Mouse (Mus musculus): ENCODE measurements around the gene Gm48551.

Gm48551 gene

GRCm38 (mm10) chr10:81417227-81418215 is 33.3 kb downstream of the Gm48551 start:
- in situ Hi-C loops (cut with MboI, MseI): no loop called here

GRCm38 (mm10) chr10:81418216-81419070 is 34.2 kb downstream of the Gm48551 start:
- in situ Hi-C loops (cut with MboI, MseI): no loop called here

GRCm38 (mm10) chr10:81419111-81419928 is 35.1 kb downstream of the Gm48551 start:
- in situ Hi-C loops (cut with MboI, MseI): no loop called here

GRCm38 (mm10) chr10:81420191-81420767 is 36.0 kb downstream of the Gm48551 start:
- in situ Hi-C loops (cut with MboI, MseI): no loop called here

- in situ Hi-C loops (cut with MboI, MseI): no loop called here
Measured at GRCm38 (mm10) chr10:81421041-81421796, 37.0 kb downstream of the Gm48551 start.

- in situ Hi-C loops (cut with MboI, MseI): no loop called here
Measured at GRCm38 (mm10) chr10:81421797-81422100, 37.5 kb downstream of the Gm48551 start.

GRCm38 (mm10) chr10:81422191-81422590 is 37.9 kb downstream of the Gm48551 start:
- in situ Hi-C loops (cut with MboI, MseI): no loop called here

- in situ Hi-C loops (cut with MboI, MseI): no loop called here
Measured at GRCm38 (mm10) chr10:81422661-81423217, 38.5 kb downstream of the Gm48551 start.

GRCm38 (mm10) chr10:81423476-81424245 is 39.4 kb downstream of the Gm48551 start:
- in situ Hi-C loops (cut with MboI, MseI): no loop called here

- in situ Hi-C loops (cut with MboI, MseI): loop anchor here in 1 of 2 experiments (5.0 kb wide), 1 partner anchor 92 kb away; no protein-coding TSS in a partner anchor
Measured at GRCm38 (mm10) chr10:81424246-81425051, 40.2 kb downstream of the Gm48551 start.

- in situ Hi-C loops (cut with MboI, MseI): loop anchor here in 1 of 2 experiments (5.0 kb wide), 1 partner anchor 93 kb away; no protein-coding TSS in a partner anchor
Measured at GRCm38 (mm10) chr10:81425236-81425850, 41.1 kb downstream of the Gm48551 start.

GRCm38 (mm10) chr10:81426081-81426671 is 41.9 kb downstream of the Gm48551 start:
- in situ Hi-C loops (cut with MboI, MseI): loop anchor here in 1 of 2 experiments (5.0 kb wide), 1 partner anchor 94 kb away; no protein-coding TSS in a partner anchor

GRCm38 (mm10) chr10:81426897-81427296 is 42.6 kb downstream of the Gm48551 start:
- in situ Hi-C loops (cut with MboI, MseI): loop anchor here in 1 of 2 experiments (5.0 kb wide), 1 partner anchor 95 kb away; no protein-coding TSS in a partner anchor

GRCm38 (mm10) chr10:81427327-81427726 is 43.1 kb downstream of the Gm48551 start:
- in situ Hi-C loops (cut with MboI, MseI): loop anchor here in 1 of 2 experiments (5.0 kb wide), 1 partner anchor 95 kb away; no protein-coding TSS in a partner anchor

GRCm38 (mm10) chr10:81427804-81428506 is 43.7 kb downstream of the Gm48551 start:
- in situ Hi-C loops (cut with MboI, MseI): loop anchor here in 1 of 2 experiments (5.0 kb wide), 1 partner anchor 96 kb away; no protein-coding TSS in a partner anchor

GRCm38 (mm10) chr10:81428507-81428870 is 44.2 kb downstream of the Gm48551 start:
- in situ Hi-C loops (cut with MboI, MseI): loop anchor here in 1 of 2 experiments (5.0 kb wide), 1 partner anchor 96 kb away; no protein-coding TSS in a partner anchor
